Mouse (Mus musculus) embryonic fibroblast, embryonic 13.5 days (primary cell): ENCODE measurements around the gene Scarf2.
A peak's percentile ranks its signal among the peaks of the same experiment; 100 is the strongest.

Source experiments
- CTCF ChIP-seq: IDR thresholded peaks from 2 replicates; pipeline ENCODE4 v1.5.1; 2011; ENCODE audit warnings: mild to moderate bottlenecking, control low read depth, low read length, moderate library complexity, borderline replicate concordance; ENCODE audit not compliant: insufficient read depth
- POLR2A ChIP-seq: IDR thresholded peaks from 2 replicates; pipeline ENCODE4 v1.6.1; 2011; ENCODE audit warnings: low read depth, mild to moderate bottlenecking, control low read depth, low read length, moderate library complexity

DNA sequence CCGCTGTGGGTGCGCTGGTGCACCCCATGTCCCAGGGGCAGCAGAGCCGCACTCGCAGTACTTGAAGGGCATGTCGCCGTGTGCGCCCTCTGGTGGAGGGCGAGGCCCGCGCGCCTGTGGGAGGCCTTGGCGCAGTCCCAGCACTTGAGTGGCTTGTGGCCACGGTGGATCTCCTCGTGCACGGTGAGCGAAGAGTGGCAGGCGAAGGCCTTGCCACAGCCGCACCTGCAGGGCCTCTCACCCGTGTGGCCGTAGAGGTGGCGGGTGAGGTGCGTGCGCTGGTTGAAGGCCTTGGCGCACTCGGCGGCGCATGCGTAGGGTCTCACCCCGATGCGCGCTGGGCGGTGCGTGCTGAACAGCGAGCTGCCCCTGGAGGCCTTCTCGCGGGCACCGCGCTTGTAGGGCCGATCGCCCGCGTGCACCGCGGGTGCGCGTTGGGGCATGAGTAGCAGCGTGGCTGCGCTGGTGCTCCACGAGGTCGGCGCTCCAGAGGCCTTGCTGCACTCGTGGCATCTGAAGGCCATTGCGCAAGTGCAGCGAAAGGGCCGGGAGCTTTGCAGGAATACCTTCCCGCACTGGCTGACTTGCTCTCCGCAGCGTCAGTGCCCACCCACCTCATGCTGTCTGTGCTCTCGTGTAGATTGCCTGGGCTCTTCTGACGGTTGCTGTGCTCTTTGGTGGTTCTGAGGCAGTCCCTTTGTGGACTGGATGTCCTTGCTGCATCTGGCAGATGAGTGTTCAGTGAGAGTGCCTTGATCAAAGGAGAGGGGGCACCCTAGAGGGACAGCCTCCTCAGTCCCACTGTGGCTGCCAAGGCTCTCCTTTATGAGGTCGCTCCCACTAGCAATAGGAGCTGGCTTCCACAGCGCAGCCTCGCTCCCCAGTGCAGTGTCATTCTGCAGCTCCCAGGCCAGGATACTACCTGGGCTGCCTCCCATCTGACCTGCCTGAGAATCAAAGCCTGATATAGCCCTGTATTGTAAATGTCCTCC, 18.6 kb downstream of the Scarf2 start:
- peak; percentile 96 for TF ChIP-seq CTCF
- TF ChIP-seq POLR2A = peak; percentile 59
